Mouse (Mus musculus) liver, embryonic 14.5 days (tissue): Measurements from ENCODE around the gene Casc3. TPM values are rescaled to one million over a fixed set of nuclear protein-coding genes. Genes with fewer than 3 reads are reported as not detected.

ENCODE experiments used
- ATAC-seq: fragments of 200-750 bp; cut with Nextera tagmentation; 2 replicates; pipeline ENCODE4 v1.8.0; 2017; ENCODE audit warnings: moderate number of reproducible peaks, mild to moderate bottlenecking, moderate library complexity; ENCODE audit not compliant: insufficient read depth
- DNase-seq, 3 experiments: peaks; one replicate each; pipeline ENCODE4 v3.0.0-alpha.2; 2012 to 2013; ENCODE audit warnings: low read depth in 3 of 3, low spot score in 3 of 3
- H3K27ac ChIP-seq: fragments of 300-500 bp; sonication (generic); 2 replicates; pipeline ENCODE4 v1.5.1; 2014; ENCODE audit warnings: moderate library complexity, mild to moderate bottlenecking, control low read depth, inconsistent platforms
- H3K27me3 ChIP-seq: fragments of 300-500 bp; sonication (generic); 2 replicates; pipeline ENCODE4 v1.6.1; 2014; ENCODE audit warnings: mild to moderate bottlenecking, low read length, moderate library complexity; ENCODE audit not compliant: control insufficient read depth, insufficient read depth
- H3K36me3 ChIP-seq: fragments of 300-500 bp; sonication (generic); replicated peaks from 2 replicates; pipeline ENCODE4 v1.6.1; 2014; ENCODE audit warnings: low read depth; ENCODE audit not compliant: control insufficient read depth, insufficient read depth
- H3K4me1 ChIP-seq, 2 experiments: fragments of 200-500 bp in 1 of 2; fragments of 300-500 bp in 1 of 2; sonication (generic) in 1 of 2; replicated peaks; 2 replicates each; pipeline ENCODE4 v1.6.1; 2012 to 2014; ENCODE audit warnings: antibody characterized with exemption in 1 of 2, inconsistent platforms in 1 of 2, low read length in 1 of 2; ENCODE audit not compliant: control insufficient read depth in 2 of 2, insufficient read depth in 2 of 2
- H3K4me2 ChIP-seq: fragments of 300-500 bp; sonication (generic); 2 replicates; pipeline ENCODE4 v1.6.1; 2014; ENCODE audit warnings: low read depth, mild to moderate bottlenecking, control low read depth, moderate library complexity
- H3K4me3 ChIP-seq, 2 experiments: fragments of 200-500 bp in 1 of 2; fragments of 300-500 bp in 1 of 2; sonication (generic) in 1 of 2; 2 replicates each; pipeline ENCODE4 v1.5.1; 2012 to 2014; ENCODE audit warnings: low read depth in 2 of 2, low read length in 2 of 2, mild to moderate bottlenecking in 2 of 2, control low read depth in 1 of 2, inconsistent platforms in 1 of 2, moderate library complexity in 1 of 2; ENCODE audit not compliant: insufficient read depth in 1 of 2
- H3K9ac ChIP-seq: fragments of 300-500 bp; sonication (generic); replicated peaks from 2 replicates; pipeline ENCODE4 v1.6.1; 2014; ENCODE audit warnings: mild to moderate bottlenecking, control low read depth, moderate library complexity
- H3K9me3 ChIP-seq: fragments of 300-500 bp; sonication (generic); 2 replicates; pipeline ENCODE4 v1.6.1; 2016; ENCODE audit warnings: low read length, mixed read lengths; ENCODE audit not compliant: control insufficient read depth
- CTCF ChIP-seq: IDR thresholded peaks from 2 replicates; pipeline ENCODE4 v1.5.1; 2016; ENCODE audit warnings: antibody characterized with exemption, low read depth, control low read depth
- EP300 ChIP-seq: IDR thresholded peaks from 2 replicates; pipeline ENCODE4 v1.6.1; 2016; ENCODE audit warnings: antibody characterized with exemption, low read depth
- WGBS: fragments of 180-500 bp; shearing (Covaris S2); extraction: QIAGEN DNeasy Blood & Tissue Kit; methylation state at CpG from one replicate; pipeline ENCODE4 v1.1.7; 2014; ENCODE audit not compliant: insufficient replicate concordance; 5-methylcytosine and 5-hydroxymethylcytosine counted together
- polyA plus RNA-seq, 2 experiments: library from polyadenylated mRNA; depleted of rRNA in 1 of 2; stranded (reverse) in 1 of 2; unstranded in 1 of 2; fragments of >200 nt; fragmentation: Nextera tagmentation in 1 of 2; extraction: Ambion mirVana in 1 of 2; gene quantifications; 2 replicates each; pipeline versions ENCODE4 v1.2.1 to v1.2.3; 2012 to 2014

Casc3 gene
- polyA plus RNA-seq, 2 experiments = 11.5 to 12.7 TPM

GRCm38 (mm10) chr11:98772667-98773171 lies 32.0 kb upstream of the Casc3 start:
- Histone ChIP-seq H3K27me3 (no peaks in the 10 kb centered on the region), H3K4me2 (peak overlapping the region; percentile 11; the same call in 1 of the 2 replicates), H3K27ac (peak overlapping the region; percentile 32), H3K4me1 (peaks cover 62 to 75% of the 10 kb centered on the region in 2 experiments), H3K36me3 (no peaks in the 10 kb centered on the region), H3K9ac (no peak overlapping the region), H3K9me3 (no peaks in the 10 kb centered on the region), H3K4me3 (no peak overlapping the region)
- 49% methylated on average over 8 of the region's 8 CpGs for WGBS
- no peak for DNase-seq
- TF ChIP-seq EP300 (no peak), CTCF (no peak)
- ATAC-seq = no peak

GRCm38 (mm10) chr11:98773635-98774295 lies 30.9 kb upstream of the Casc3 start:
- H3K36me3 ChIP-seq = no peaks in the 10 kb centered on the region
- under 1% methylated on average over 37 of the region's 37 CpGs for WGBS
- H3K27me3 ChIP-seq = no peaks in the 10 kb centered on the region
- peak overlapping the region in 1 of 2 experiments; percentile 33; a peak in 2 of 4 replicates for H3K4me3 ChIP-seq
- H3K4me1 ChIP-seq = peaks cover 54 to 66% of the 10 kb centered on the region in 2 experiments
- TF ChIP-seq CTCF = 0 out of 2 replicates have a peak, but pooled peaks have one; percentile 8
- no peak for TF ChIP-seq EP300
- no peaks in the 10 kb centered on the region for H3K9me3 ChIP-seq
- peak; percentile 90 for ATAC-seq
- H3K9ac ChIP-seq = peak overlapping the region; percentile 5; the same call in 1 of the 2 replicates
- H3K4me2 ChIP-seq = peak overlapping the region; percentile 62
- no peak overlapping the region; the same call in 1 of the 2 replicates for H3K27ac ChIP-seq
- peak; percentile 97 to 98 (median 98) for DNase-seq

GRCm38 (mm10) chr11:98774582-98775347 lies 29.9 kb upstream of the Casc3 start, which contains the start of gene Nr1d1:
TSS of gene Nr1d1 (minus strand) at chr11:98775333.
- H3K27ac ChIP-seq = peak within 1 kb of the TSS; percentile 35
- peaks cover 44 to 56% of the 10 kb centered on the region in 2 experiments for H3K4me1 ChIP-seq
- no peaks in the 10 kb centered on the region for H3K36me3 ChIP-seq
- TF ChIP-seq CTCF (no peak), EP300 (no peak)
- no peaks in the 10 kb centered on the region for H3K9me3 ChIP-seq
- no peaks in the 10 kb centered on the region for H3K27me3 ChIP-seq
- peak within 1 kb of the TSS; percentile 25 to 33 for H3K4me3 ChIP-seq
- no peak within 1 kb of the TSS; the same call in 1 of the 2 replicates for H3K9ac ChIP-seq
- H3K4me2 ChIP-seq = peak within 1 kb of the TSS; percentile 62
- no peak for DNase-seq
- no peak for ATAC-seq
- WGBS = 1% methylated on average over 22 of the region's 22 CpGs

- ATAC-seq (peak; percentile 38), DNase-seq (peak; percentile 71 to 83 (median 76))
- Histone ChIP-seq H3K27ac (peak overlapping the region; percentile 35), H3K27me3 (no peaks in the 10 kb centered on the region), H3K9me3 (no peaks in the 10 kb centered on the region), H3K4me3 (peak overlapping the region; percentile 15 to 33), H3K4me2 (peak overlapping the region; percentile 62), H3K9ac (no peak overlapping the region; the same call in 1 of the 2 replicates), H3K36me3 (no peaks in the 10 kb centered on the region), H3K4me1 (peaks cover 41 to 52% of the 10 kb centered on the region in 2 experiments)
- no peak for TF ChIP-seq EP300
- TF ChIP-seq CTCF = no peak
- 3% methylated on average over 15 of the region's 15 CpGs for WGBS
These were observed 29.2 kb upstream of the Casc3 start for GRCm38 (mm10) chr11:98775348-98776051.
